Mouse (Mus musculus): Measurements from ENCODE around the gene Extl1. TPM values are rescaled to one million over a fixed set of nuclear protein-coding genes. Genes with fewer than 3 reads are reported as not detected.
"Not testable (repeated sequence)": the region's sequence is repeated elsewhere in the genome, so short reads cannot be mapped to it uniquely, and the experiment has no call there.

Gene Extl1
- polyA plus RNA-seq (2012; rRNA removed): 8.9 and 10.3 TPM in 2 replicates

DNA sequence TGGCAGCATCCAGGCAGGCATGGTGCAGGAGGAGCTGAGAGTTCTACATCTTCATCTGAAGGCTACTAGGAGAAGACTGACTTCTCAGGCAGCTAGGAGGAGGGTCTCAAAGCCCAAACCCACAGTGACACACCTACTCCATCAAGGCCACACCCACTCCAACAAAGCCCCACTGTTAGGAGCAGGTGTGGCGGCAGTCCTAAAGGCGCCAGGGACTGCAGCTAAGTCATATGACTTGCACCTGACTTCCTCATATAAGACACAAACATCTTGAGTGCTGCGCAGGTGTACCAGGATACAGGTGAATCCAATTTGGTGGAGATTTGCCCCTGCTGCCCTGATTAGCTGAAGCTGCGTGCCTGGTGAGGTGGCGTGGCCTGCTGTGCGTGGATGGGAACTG is at the start of gene Extl1:
Extl1 (minus strand) TSS at position 101 of the 400 bp plus-strand sequence.
- not testable (repeated sequence) for DNase-seq; H3K27me3 ChIP-seq (ENCODE audit: control insufficient read depth, insufficient read depth, low read length); H3K36me3 ChIP-seq (ENCODE audit: control insufficient read depth, insufficient read depth, low read length); H3K27ac ChIP-seq (ENCODE audit: control insufficient read depth, insufficient read depth, low read length); H3K4me1 ChIP-seq (replicated peaks; ENCODE audit: control insufficient read depth, insufficient read depth, low read length); H3K4me3 ChIP-seq (ENCODE audit: control insufficient read depth, insufficient read depth, low read length)
- WGBS: 98% methylated on average over 2 of the region's 6 CpGs

GRCm38 (mm10) chr4:134432686-134433360 is 49.2 kb upstream of the Extl1 start:
- no peak for TF ChIP-seq POLR2A (IDR thresholded peaks at IDR 0.05; ENCODE audit: control insufficient read depth, extremely low read depth, insufficient read depth, low read length, poor library complexity)
- no peak for TF ChIP-seq CTCF (IDR thresholded peaks at IDR 0.05; ENCODE audit: borderline replicate concordance, control insufficient read depth, extremely low read depth, insufficient read depth, low read length, poor library complexity)
- Histone ChIP-seq H3K4me3 (ENCODE audit: control insufficient read depth, insufficient read depth, low read length) (no peak overlapping the region), H3K27ac (ENCODE audit: control insufficient read depth, insufficient read depth, low read length) (no peak overlapping the region), H3K4me1 (replicated peaks; ENCODE audit: control insufficient read depth, insufficient read depth, low read length) (peaks cover 4% of the 10 kb centered on the region; the same call in 1 of the 2 replicates), H3K36me3 (ENCODE audit: control insufficient read depth, insufficient read depth, low read length) (no peaks in the 10 kb centered on the region), H3K27me3 (ENCODE audit: control insufficient read depth, insufficient read depth, low read length) (no peaks in the 10 kb centered on the region)
- WGBS: 94% methylated on average over 15 of the region's 15 CpGs
- no peak for DNase-seq

- H3K27ac ChIP-seq (ENCODE audit: control insufficient read depth, insufficient read depth, low read length): no peak overlapping the region
- H3K27me3 ChIP-seq (ENCODE audit: control insufficient read depth, insufficient read depth, low read length): no peaks in the 10 kb centered on the region
- DNase-seq: no peak
- no peaks in the 10 kb centered on the region for H3K4me1 ChIP-seq (replicated peaks; ENCODE audit: control insufficient read depth, insufficient read depth, low read length)
- 75% methylated on average over 23 of the region's 23 CpGs for WGBS
- TF ChIP-seq POLR2A (IDR thresholded peaks at IDR 0.05; ENCODE audit: control insufficient read depth, extremely low read depth, insufficient read depth, low read length, poor library complexity): no peak
- TF ChIP-seq CTCF (IDR thresholded peaks at IDR 0.05; ENCODE audit: borderline replicate concordance, control insufficient read depth, extremely low read depth, insufficient read depth, low read length, poor library complexity): no peak
- no peak overlapping the region for H3K4me3 ChIP-seq (ENCODE audit: control insufficient read depth, insufficient read depth, low read length)
- H3K36me3 ChIP-seq (ENCODE audit: control insufficient read depth, insufficient read depth, low read length): no peaks in the 10 kb centered on the region
Observed at GRCm38 (mm10) chr4:134430381-134431004, 46.8 kb upstream of the Extl1 start.

- Histone ChIP-seq H3K4me3 (ENCODE audit: control insufficient read depth, insufficient read depth, low read length) (no peak overlapping the region), H3K36me3 (ENCODE audit: control insufficient read depth, insufficient read depth, low read length) (no peaks in the 10 kb centered on the region), H3K27me3 (ENCODE audit: control insufficient read depth, insufficient read depth, low read length) (no peaks in the 10 kb centered on the region), H3K4me1 (replicated peaks; ENCODE audit: control insufficient read depth, insufficient read depth, low read length) (no peaks in the 10 kb centered on the region), H3K27ac (ENCODE audit: control insufficient read depth, insufficient read depth, low read length) (no peak overlapping the region)
- WGBS: 83% methylated on average over 7 of the region's 7 CpGs
- no peak for TF ChIP-seq CTCF (IDR thresholded peaks at IDR 0.05; ENCODE audit: borderline replicate concordance, control insufficient read depth, extremely low read depth, insufficient read depth, low read length, poor library complexity)
- TF ChIP-seq POLR2A (IDR thresholded peaks at IDR 0.05; ENCODE audit: control insufficient read depth, extremely low read depth, insufficient read depth, low read length, poor library complexity): no peak
- DNase-seq: no peak
Observed at GRCm38 (mm10) chr4:134425088-134425487, 41.4 kb upstream of the Extl1 start.

DNA sequence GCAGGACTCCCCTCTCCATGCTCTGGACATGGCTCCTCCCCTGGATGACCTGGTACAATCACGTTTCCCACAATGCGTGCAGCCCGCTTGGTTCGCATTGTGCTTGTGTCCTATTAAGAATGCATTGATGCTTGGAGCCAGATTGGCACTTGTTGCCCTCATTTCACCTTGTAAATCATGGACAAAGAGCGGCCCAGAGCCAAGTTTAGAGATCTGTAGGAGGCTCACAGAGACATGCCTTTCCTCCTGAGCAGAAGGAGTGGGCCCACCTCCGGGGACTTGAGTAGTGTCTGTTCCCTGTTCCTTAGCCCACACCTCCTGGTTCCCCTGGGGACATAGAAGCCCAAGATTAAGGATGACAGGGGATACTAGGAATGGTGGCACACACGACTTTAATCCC is 40.3 kb upstream of the Extl1 start:
- Histone ChIP-seq H3K27ac (ENCODE audit: control insufficient read depth, insufficient read depth, low read length) (no peak overlapping the region), H3K27me3 (ENCODE audit: control insufficient read depth, insufficient read depth, low read length) (no peaks in the 10 kb centered on the region), H3K4me3 (ENCODE audit: control insufficient read depth, insufficient read depth, low read length) (no peak overlapping the region), H3K36me3 (ENCODE audit: control insufficient read depth, insufficient read depth, low read length) (no peaks in the 10 kb centered on the region), H3K4me1 (replicated peaks; ENCODE audit: control insufficient read depth, insufficient read depth, low read length) (no peaks in the 10 kb centered on the region)
- DNase-seq: no peak
- 98% methylated on average over 7 of the region's 7 CpGs for WGBS
- TF ChIP-seq POLR2A (IDR thresholded peaks at IDR 0.05; ENCODE audit: control insufficient read depth, extremely low read depth, insufficient read depth, low read length, poor library complexity): no peak
- TF ChIP-seq CTCF (IDR thresholded peaks at IDR 0.05; ENCODE audit: borderline replicate concordance, control insufficient read depth, extremely low read depth, insufficient read depth, low read length, poor library complexity): no peak

DNA sequence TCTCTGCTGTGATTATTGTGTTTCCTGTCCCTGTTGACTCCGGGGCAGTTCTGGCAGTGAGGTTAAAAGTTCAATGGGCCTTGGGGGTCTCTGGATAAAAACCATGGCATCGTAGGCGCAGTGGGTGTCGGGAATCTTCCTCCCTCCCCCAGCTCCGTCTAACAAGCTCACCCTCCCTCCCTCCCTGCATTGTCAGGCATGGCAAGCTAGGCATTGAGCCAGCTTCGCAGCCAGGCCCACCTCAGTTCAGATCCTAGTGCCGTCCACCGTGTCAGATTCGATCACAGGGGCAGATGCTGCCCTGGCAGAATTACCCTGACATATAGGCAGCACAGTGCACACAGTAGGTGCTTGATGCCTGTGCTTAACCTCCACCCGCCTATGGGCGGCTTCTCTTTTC is 38.3 kb upstream of the Extl1 start:
- TF ChIP-seq CTCF (IDR thresholded peaks at IDR 0.05; ENCODE audit: borderline replicate concordance, control insufficient read depth, extremely low read depth, insufficient read depth, low read length, poor library complexity): no peak
- no peak for TF ChIP-seq POLR2A (IDR thresholded peaks at IDR 0.05; ENCODE audit: control insufficient read depth, extremely low read depth, insufficient read depth, low read length, poor library complexity)
- Histone ChIP-seq H3K27me3 (ENCODE audit: control insufficient read depth, insufficient read depth, low read length) (no peaks in the 10 kb centered on the region), H3K27ac (ENCODE audit: control insufficient read depth, insufficient read depth, low read length) (no peak overlapping the region), H3K4me3 (ENCODE audit: control insufficient read depth, insufficient read depth, low read length) (no peak overlapping the region), H3K4me1 (replicated peaks; ENCODE audit: control insufficient read depth, insufficient read depth, low read length) (no peaks in the 10 kb centered on the region), H3K36me3 (ENCODE audit: control insufficient read depth, insufficient read depth, low read length) (no peaks in the 10 kb centered on the region)
- no peak for DNase-seq
- WGBS: 91% methylated on average over 11 of the region's 11 CpGs
